Mouse (Mus musculus) frontal cortex, postnatal 36 days (tissue): Measurements from ENCODE around the gene Mien1.

Experiments used
- DNase-seq, 2 experiments: peaks; one replicate each; pipeline ENCODE4 v3.0.0; 2022; ENCODE audit warnings: low spot score in 2 of 2

Mien1 gene

DNA sequence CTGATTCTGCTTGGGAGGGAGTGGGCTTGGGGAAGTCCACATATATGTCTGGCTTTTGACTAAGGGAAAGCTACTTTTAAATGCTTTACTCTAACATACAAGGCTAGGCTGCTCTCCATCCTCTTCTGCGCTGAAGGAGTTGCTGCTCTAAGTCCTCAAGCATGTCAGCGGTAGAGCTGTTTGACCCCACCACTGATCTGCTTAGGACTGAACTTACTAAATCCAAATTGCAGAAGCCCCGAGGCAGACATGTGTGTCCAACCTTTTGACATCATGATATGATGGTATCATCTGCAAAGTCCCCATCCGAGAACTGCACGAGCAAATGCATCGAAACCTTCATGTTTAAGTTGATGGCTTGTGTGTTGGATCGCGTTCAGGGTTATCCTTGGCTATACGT lies 21.1 kb upstream of the Mien1 start:
- DNase-seq: no peak

DNA sequence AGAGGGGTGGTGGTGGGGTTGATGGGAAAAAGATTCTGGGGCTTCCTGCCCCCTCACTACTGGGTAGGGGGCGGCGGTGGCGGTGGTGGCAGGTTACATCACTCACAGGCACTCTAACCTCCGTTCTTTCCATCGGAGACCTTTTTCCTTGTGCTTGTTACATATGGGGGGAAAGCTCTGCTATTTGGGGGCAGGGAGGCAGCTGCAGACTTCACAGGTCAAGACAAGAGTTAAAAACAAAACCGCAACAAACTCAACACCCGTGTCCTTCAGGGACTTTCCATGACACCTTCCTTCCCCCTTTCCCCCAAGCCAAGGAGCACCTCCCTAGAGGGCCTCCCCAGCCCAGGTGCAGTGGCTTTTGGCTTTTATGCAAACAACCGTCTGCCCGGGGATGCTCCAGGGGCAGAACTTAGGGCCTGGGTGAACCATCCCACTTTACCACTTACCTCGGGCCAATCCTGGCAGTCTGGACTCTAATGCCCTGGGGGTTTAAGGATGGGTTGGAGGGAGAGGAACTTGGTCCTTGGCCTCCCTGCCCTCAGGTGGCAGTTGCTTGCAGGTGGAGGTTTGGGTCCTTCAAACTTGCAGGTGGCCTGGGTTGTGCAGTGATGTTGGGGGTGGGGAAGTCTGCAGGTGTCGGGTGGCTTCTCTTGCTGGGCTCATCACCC lies 20.4 kb upstream of the Mien1 start:
- no peak for DNase-seq

DNA sequence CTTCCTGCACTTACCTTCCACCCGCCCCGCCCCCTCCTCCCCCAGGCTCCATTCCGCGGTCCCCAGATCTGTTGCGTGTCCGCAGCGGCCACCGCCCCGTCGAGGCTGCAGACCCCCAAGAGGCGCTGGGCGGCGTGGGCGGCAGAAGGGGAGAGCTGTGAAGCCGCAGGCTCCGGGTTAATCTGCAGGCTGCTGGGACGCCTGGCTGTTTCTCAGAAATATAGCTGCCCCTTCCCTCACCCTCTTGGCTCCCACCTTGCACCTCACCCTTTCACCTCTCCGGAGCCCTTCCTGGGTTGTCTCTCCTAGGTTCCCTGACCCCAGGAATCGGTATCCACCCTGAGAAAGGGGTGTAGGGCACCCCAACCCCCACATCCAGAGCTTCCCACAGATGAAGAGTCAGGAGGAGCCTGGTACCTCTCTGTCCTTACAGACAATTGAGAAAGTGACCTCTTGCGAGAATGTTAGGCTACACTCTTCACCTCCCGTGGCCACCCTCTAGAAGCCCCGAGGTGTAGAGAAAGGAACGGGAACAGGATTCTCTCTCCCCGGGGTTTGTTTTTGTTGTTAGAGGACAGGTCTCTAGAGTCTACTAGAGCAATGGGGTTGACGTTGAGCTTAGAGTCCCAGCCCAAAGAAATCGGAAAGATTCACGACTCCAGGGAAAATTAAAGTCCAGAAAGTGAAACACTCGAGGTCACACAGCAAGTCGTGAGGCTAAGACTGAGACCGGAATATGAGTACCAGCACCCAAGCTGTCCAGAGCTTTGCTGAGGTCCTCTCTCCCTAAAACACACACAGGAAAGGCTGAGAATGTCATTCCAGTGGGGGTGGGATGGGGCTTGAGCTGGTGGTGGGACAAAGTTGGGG lies 19.6 kb upstream of the Mien1 start:
- no peak for DNase-seq

DNA sequence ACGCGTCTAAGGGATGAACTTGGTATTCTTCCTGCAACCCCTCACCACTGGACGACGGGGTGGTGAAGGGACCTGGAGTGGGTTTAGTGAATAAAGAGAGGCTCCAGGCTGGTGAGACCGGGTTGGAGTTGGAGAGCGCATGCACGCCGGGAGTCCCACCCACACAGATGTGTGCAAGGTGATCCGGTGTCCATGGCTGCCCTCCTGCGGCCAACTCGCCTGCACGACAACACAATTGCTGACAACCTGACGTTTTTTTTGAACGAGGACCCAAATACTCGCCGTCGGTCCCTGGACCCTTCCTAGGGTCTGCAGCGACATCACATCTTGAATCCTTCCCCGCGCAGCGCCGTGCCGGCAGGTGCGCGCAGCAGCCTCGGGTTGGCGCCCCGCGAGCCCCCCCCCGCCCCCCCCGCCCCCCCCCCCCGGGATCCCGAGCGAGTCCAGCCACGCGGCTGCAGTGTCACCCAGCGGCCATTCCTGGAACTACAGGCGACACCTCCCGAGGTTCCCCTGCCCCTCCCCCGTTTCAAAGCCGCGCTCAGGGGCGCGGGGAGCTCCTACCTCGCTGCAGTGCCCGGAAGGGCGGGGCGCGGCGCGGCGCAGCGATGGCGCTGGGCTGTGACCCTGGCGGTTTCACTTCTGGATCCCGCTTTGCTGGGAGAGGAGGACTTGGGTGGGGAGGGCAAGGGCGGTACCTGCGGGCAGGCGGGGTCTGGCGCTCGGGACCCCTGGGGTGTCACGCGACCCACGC lies 18.8 kb upstream of the Mien1 start:
- peak; percentile 76 to 84 for DNase-seq

DNA sequence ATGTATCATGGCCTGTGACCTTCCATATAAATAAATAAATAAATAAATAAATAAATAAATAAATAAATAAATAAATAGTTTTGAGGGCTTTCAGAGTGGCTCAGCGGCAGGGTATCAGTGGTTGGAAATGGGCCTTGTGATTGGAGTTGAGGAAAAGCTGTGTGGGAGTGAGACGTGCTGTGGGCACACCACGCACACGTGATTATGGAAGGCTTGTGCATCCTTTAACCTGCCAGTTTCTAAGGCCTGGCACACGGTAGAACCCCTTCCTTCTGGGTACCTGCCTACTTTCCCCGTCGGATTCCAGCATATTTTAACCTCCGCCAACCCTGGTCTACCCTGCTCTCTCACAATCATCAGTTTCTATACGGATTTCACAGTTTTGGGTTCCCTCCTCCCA lies 18.2 kb upstream of the Mien1 start:
- DNase-seq: no peak

DNA sequence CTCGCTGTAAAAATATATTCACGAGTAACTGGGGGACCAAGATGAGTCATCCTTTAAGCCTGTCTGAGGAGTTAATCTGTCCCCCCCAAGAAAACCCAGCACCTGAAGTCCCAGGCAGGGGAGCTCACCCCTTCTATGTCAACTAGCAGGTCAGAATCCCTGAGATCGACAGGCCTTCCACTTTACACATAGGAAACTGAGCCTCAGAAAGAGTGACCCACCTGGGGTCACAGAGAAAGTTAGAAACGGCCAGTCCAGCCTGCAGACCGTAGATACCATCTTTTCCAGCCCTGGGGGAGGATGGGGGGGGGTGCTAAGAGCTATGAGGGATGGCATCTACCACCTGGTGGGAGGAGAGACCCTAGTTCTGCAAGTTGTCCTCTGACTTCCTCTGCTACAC lies 17.8 kb upstream of the Mien1 start:
- DNase-seq: no peak

DNA sequence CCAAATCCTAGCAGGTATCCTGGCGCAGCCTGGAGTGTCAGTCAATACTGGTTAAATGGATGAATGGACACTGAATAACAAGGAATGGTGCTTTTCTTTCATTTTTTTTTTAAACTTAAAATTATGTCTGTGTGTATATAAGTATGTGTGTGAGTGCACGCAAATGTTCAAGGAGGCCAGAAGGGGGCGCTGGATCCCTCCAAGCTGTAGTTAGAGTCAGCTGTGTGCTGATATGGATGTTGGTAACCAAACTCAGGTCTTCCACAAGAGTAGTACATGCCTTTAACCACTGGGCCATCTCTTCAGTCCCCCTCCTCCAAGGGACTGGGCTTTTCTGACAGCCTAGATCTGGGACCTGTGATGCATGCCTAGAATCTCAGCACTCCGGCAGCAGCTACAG lies 16.7 kb upstream of the Mien1 start:
- DNase-seq: no peak

DNA sequence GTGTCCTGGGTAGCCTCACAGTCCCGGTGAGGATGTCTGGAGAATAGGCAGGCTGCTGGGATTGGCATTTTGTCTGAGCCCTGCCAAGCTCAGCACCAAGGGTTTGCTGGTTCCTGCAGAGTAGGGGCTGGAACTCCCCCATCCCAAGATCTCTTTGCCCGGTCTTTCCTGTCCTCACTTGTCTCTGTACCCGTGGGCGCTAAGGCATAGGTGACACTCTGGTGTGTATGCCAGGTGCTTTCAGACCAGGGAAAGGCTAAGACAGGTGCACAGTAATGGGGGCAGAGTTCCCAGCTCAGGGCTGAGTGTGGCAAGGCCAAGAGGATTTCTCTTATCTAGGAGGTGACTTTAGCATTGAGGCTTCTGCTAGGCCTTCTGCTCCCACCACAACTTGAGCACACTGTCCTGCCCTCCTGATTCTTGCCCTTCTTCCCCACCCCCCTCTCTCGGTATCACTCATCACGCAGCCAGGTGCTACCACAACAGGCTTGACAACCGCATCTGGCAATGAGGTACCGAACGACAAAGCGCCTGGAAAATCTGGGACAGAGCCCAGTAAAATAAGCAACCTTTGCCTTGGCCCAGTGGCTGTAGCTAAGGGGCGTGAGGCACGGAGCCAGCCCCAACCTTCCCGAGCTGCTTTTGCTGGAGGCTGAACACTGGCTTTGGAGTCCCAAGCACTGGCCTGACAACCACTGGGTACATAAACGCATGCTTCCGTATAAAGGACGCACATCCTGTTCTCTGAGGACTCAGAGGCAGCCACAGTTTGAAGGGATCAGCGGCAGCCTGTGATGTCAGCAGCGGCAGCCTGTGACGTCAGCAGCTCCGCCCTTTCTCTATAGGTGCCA lies 11.4 kb upstream of the Mien1 start:
- no peak for DNase-seq

DNA sequence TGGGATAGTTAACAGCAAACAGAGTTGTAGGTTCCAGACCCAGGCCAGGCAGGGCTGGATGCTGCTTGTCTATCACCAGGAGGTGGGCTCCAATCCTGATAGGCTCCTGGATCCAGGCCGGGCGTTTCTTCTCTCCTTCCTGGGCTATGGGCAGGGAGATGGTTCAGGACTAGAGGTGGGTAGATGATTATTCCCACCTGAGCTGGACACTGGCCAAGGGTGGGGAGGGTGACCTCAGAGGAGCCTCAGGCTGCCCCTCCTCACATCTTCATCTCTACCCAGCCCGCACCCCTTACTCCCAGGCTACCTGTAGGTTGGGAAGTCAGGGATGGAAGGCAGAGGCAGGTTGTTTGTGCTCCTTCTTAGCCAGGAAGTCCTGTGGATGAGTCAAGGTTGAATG lies 10.6 kb upstream of the Mien1 start:
- DNase-seq: no peak

DNA sequence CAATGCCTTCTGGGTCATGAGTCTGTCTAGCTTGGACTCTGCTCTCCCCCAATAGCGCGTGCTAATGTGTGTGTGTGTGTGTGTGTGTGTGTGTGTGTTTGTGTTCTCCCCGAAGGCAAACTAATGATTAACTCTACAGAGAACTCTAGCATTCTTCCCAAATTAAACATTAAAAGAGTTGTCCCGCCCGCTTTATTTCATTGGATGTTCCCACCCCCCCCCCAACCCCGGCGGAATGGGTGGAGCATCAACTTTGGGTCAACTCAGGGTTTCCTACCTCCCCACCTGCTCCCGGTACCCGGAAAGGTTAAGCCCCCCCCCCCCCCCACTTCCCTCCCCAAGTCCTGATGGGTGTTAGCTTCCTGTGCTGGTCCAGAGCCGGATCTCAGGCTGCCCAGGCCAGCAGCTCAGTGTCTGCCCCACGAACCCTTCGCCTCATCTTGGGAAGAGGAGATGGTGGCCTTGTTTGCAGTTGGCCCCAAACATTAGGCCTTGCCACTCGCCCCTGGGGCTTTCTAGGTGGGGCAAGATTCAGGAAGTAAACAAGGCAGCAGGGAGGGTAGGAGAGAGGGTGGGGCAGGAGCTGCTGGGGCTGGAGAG lies 9.5 kb upstream of the Mien1 start:
- no peak for DNase-seq

DNA sequence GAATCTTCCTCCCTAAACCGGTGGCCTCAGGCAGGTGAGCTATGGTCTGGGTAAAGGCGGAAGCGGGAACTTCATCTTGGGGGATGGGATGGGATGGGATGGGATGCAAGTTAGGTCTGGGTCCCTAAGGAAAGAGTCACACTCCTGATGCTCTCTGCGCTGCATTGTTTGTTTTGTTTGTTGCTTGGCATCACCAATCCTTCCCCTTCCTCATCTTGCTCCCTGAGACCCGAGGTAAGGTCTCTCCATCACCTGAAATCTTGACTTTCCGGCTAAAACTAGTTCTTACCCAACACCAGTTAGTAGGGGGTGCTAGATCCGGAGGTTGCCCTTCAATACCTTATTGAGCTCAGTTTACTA lies 8.7 kb upstream of the Mien1 start:
- DNase-seq: no peak

DNA sequence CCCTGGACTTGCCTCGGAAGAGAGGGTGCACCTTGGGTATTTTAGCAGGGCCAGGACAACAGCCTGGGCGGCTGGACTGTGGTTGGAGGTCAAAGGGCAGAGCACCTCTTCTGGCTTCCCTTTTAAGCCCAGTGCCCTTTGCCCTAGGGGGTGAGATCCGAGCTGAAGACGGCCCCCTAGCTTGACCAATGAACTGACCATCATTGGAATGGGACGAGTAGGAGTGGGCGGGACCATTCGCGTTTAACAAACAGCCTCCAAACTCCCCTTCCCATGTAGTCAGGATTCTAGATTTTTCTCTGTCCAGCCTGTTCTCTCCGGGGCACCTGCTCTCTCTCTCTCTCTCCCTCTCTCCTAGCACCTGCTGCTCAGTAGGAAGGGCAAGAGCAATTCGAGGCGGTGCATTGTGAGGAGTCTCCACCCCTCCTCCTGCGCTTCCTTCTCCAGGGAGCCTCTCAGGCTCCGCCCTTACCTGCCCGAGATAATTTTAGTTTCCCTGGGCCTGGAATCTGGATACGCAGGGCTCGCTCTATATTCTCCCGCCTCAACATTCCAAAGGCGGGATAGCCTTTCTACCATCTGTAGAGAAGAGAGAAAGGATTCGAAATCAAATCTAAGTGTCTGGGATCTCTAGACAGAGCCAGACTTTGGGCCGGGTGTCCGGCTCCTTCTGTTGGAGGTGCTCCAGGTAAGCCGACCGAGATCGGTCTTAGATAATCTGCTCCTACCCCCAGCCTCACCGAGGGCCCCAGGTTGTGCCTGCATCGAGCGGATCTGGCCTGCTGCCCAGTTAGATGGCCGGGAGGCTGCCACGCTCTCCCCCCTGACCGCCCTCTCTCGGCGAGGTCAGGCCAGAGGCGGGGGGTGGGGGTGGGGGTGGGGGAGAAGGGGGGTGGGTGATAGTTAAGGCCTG lies 8.0 kb upstream of the Mien1 start:
- DNase-seq: no peak

DNA sequence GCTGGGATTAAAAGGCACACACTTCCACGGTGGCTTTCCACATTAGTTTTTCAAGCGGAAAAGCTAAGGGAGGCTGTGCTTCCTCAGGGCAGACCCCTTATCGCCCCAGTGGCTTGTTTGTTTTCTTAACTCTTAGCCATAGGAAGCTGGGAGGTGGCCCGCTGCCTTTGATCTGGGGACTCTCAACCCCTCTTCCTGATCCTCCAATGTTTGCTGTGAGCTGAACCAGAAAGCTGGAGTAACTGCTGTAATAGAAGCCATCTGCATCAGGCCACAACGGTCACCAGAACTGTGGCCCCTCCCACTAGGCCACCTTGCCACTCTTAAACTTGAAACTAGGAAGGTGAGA lies 7.4 kb upstream of the Mien1 start, which contains the start of gene Grb7:
Gene Grb7, plus strand, starts transcription at position 182 of the 349 bp plus-strand sequence.
- no peak for DNase-seq

DNA sequence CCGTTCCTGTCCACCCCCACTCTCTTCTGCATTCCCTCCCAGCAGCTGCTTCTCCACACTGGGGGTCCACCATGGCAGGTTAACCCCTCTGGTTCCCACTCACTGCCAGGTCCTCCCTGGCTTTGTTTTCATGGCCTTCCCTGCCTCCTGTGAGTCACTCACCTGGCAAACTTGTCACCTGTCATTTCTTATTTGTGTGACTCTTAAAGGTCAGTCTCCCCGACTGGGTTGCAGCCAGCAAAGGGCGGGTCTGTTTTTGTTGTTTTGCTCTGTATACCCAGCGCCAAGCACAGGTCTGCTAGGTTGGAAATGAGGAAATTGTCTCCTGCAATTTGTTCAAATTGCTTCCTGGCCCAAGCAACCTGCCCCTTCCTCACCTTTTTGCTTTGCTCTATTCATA lies 6.9 kb upstream of the Mien1 start:
- no peak for DNase-seq

DNA sequence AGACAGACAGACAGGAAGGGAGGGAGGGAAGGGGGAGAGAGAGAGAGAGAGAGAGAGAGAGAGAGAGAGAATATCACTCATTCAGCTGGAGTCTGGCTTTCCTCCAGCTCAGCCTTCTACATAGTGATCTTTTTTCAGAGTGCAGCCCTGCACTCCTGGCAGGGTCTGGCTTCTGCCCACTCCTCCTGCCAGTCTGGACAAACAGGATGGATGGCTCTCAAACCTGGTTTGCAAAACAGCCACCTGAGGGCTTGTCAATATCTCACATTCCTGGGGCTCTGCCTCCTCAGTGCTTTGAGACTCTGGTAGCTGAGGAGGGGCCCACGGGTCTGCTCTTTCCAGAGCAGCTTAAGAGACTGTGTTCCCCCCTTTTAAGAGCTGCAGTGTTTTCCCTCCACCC lies 6.4 kb upstream of the Mien1 start:
- DNase-seq: no peak

DNA sequence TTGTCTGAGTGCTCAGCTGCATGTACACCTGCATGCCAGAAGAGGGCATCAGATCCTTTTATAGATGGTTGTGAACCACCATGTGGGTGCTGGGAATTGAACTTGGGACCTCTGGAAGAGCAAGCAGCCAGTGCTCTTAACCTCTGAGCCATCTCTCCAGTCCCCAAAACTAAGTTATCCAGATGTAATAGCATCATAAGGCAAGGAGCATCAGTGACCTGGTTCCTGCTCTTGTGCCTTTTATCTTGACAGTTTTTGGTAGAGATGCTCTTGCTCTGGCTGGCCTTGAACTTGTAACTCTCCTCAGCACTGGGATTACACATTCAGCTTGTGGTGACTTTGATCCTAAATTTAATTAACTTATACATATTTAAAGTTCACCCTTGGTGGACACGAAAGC lies 4.9 kb upstream of the Mien1 start:
- no peak for DNase-seq

DNA sequence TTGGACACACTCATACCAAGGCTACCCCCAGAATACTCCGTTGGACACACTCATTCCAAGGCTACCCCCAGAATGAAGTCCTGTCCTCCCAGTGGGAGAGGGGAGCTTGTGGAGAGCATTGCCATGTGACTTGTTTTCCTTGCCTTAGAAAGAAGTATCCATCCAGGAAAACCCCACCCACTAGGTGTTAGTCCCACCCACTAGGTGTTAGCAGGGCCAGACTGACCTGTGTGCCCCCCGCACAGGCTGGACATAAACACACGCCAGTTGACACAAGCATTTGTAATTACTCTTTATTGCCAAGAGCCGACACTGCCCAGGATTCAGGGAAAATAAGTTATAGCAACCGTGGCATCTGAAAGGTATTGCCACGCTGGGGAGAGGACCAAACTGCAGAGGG lies 1.4 kb downstream of the Mien1 start:
- no peak for DNase-seq

DNA sequence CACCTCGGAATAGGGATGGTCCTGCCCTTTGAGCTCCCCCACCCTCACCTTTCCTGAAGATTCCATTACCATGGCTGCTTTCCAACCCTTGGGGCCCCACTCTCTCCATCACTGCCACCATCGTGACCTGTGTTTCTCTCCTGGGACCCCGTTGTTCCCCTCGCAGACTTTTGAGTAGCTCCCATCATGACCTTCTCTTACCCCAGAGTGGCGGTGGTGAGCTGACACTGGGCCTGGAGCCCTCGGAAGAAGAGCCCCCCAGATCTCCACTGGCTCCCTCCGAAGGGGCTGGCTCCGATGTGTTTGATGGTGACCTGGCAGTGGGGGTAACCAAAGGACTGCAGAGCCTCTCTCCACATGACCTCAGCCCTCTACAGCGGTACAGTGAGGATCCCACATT lies 3.1 kb downstream of the Mien1 start:
- DNase-seq: no peak

DNA sequence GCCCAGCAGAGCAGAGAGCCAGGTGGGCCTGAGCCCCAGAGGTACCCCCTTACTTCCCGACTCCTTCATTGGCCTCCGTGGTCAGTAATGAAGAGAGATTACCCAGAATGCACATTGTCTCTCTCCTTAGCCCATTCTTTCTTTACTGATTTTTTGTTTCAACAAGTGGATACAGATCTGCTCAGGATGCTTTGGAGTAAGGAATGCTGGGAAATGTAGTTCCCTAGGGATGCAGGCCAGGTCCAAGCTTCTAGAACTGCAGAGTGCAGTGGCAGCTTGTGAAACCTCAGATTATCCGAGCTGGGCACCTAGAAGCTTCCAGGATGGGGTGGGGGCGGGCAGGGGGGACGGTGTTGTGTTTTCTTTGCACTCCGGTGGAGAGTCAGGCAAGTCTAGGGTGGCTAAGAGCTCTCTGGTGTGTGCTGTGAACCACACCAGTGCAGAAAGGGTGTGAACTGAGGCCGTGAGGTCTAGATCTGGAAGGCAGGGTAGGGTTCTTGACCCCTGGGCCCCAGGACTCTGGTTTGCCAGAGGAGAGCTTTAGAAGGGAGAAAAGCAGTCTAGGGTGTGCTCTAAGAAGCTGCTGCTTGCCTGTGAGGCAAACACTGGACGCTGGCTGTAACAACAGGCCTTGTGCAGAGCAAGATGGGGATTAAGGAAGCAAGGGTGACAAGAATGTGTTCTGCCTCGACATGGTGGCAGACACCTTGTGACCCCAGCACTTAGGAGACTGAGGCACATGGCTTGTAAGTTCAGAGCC lies 6.9 kb downstream of the Mien1 start:
- no peak for DNase-seq

DNA sequence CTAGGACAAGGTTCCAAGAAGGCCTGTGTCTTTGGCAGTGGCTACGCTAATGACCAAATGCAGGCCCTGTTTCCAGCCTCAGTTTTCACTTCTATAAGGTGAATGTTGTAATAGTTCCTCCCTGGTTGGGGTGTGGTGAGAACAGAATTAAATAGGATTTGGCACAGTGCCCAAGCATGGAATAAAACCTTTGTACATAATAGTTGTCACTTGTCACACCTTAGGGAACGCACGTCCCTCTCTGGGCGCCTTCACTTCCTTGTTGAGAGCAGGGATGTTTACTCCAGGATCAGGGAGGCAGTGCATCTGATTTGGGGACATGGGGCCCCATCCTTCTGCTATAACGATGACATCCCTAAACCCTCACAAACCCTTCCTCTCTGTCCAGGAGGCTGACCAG lies 10.4 kb downstream of the Mien1 start:
- DNase-seq: no peak
